Mouse (Mus musculus): Measurements from ENCODE around the gene Xrra1.

Xrra1 gene

GRCm38 (mm10) chr7:99851618-99852017, 7.3 kb upstream of the Xrra1 start:
- no peak for DNase-seq

GRCm38 (mm10) chr7:99853350-99853749, 5.6 kb upstream of the Xrra1 start:
- no peak for DNase-seq

- DNase-seq = no peak
Measured at GRCm38 (mm10) chr7:99854311-99854710, 4.6 kb upstream of the Xrra1 start.

GRCm38 (mm10) chr7:99856266-99856861, 2.6 kb upstream of the Xrra1 start:
- DNase-seq = no peak

GRCm38 (mm10) chr7:99858175-99858812, 622 bp upstream of the Xrra1 start:
- no peak for DNase-seq

- DNase-seq = no peak
Measured at GRCm38 (mm10) chr7:99863362-99863761, 4.4 kb downstream of the Xrra1 start, which contains the start of gene Spcs2. TSS of gene Spcs2 (minus strand) at chr7:99863462.

GRCm38 (mm10) chr7:99864241-99865028, 5.5 kb downstream of the Xrra1 start:
- DNase-seq = no peak

GRCm38 (mm10) chr7:99865219-99865618, 6.3 kb downstream of the Xrra1 start:
- no peak for DNase-seq

GRCm38 (mm10) chr7:99869296-99869695, 10.4 kb downstream of the Xrra1 start:
- DNase-seq = no peak

GRCm38 (mm10) chr7:99873965-99874364, 15.0 kb downstream of the Xrra1 start:
- DNase-seq = no peak

GRCm38 (mm10) chr7:99875891-99876290, 17.0 kb downstream of the Xrra1 start:
- DNase-seq = no peak

- DNase-seq = peak; percentile 44 to 81
Measured at GRCm38 (mm10) chr7:99876345-99876744, 17.4 kb downstream of the Xrra1 start.

- DNase-seq = no peak
Measured at GRCm38 (mm10) chr7:99878254-99878653, 19.3 kb downstream of the Xrra1 start.

- no peak for DNase-seq
Measured at GRCm38 (mm10) chr7:99887230-99887735, 28.4 kb downstream of the Xrra1 start.

- DNase-seq = no peak
Measured at GRCm38 (mm10) chr7:99887743-99888142, 28.8 kb downstream of the Xrra1 start.

GRCm38 (mm10) chr7:99889175-99889880, 30.4 kb downstream of the Xrra1 start:
- peak in 1 of 2 experiments; percentile 20 for DNase-seq

GRCm38 (mm10) chr7:99890168-99890755, 31.3 kb downstream of the Xrra1 start:
- no peak for DNase-seq

- DNase-seq = no peak
Measured at GRCm38 (mm10) chr7:99891471-99891870, 32.6 kb downstream of the Xrra1 start.

GRCm38 (mm10) chr7:99892351-99892750, 33.4 kb downstream of the Xrra1 start:
- no peak for DNase-seq

GRCm38 (mm10) chr7:99893967-99894366, 35.1 kb downstream of the Xrra1 start:
- no peak for DNase-seq

- no peak for DNase-seq
Measured at GRCm38 (mm10) chr7:99894478-99894877, 35.6 kb downstream of the Xrra1 start.

GRCm38 (mm10) chr7:99896905-99897304, 38.0 kb downstream of the Xrra1 start:
- DNase-seq = no peak

GRCm38 (mm10) chr7:99902208-99902607, 43.3 kb downstream of the Xrra1 start:
- DNase-seq = no peak

Measured in spleen, adult 18-20 months (tissue).